Mouse (Mus musculus) mouse trophoblast stem cell (cell line): ENCODE measurements around the gene Tmem80.

Experiments
- in situ Hi-C, 2 experiments: fragments of 300-500 bp; cut with MseI, MboI; formaldehyde crosslinking; loops; 2 replicates in 1 of 2; 3 replicates in 1 of 2; pipeline ENCODE4 v1.15.1; 2025

Tmem80 gene

DNA sequence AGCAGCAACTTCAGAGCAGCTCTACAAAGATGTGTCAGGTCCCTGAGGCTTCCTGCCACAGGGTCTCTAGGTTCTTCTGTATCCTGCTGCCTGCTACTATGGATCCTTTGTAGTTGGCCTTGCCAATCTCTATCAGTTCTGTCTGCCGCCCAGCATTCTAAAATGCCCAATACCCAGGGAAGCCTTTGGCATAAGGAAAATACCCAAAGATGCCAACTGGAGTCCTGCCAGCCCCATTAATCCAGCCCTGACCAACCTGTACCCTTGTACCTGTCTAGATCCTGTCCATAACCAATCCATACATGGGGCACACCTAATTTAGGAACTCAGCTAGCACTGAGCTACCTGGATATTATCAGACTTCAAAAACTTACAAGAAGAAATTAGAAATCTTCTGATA is 2.9 kb upstream of the Tmem80 start:
- in situ Hi-C loops, result no loop called here

DNA sequence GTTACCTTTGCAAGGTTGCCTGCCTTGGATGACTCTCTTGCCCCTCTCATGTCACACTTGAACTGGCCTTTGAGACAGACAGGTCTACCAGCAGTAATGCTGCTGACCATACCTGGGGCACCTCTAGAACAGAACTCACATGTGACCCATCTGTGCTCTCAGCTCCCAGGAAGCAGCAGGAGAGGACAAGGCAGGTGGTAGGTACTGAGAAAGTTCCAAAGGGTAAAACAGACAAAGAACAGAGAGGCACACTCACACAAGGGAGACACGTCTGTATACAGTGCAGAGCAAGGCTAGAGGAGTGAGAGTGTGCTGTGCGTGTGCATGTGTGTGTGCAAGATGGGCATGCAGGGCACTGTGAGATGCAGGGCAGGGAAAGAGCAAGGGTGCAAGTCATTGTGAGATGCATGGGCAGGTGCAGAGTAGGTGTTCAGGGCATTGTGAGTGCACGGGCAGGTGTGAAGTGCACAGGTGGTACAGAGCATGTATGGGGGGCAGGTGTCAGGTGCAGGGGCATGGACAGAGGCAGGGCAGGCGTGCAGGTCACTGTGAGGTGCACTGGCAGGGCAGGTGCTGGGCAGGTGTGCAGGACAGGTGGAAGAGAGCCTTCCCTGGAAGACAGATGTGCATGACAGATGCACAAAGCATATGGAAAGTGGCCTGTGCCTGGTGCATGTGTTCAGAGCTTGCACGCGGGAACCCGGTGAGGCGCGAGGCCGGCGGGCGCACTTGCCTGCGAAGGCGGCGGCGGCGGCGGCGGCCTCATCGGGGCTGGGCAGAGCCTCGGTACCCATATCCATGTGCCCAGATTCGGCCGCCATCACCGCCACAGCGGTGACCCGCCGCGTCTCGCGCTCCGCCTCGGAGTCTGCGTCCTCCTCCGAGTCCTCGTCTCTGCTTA is 743 bp upstream of the Tmem80 start:
- in situ Hi-C loops, result no loop called here

DNA sequence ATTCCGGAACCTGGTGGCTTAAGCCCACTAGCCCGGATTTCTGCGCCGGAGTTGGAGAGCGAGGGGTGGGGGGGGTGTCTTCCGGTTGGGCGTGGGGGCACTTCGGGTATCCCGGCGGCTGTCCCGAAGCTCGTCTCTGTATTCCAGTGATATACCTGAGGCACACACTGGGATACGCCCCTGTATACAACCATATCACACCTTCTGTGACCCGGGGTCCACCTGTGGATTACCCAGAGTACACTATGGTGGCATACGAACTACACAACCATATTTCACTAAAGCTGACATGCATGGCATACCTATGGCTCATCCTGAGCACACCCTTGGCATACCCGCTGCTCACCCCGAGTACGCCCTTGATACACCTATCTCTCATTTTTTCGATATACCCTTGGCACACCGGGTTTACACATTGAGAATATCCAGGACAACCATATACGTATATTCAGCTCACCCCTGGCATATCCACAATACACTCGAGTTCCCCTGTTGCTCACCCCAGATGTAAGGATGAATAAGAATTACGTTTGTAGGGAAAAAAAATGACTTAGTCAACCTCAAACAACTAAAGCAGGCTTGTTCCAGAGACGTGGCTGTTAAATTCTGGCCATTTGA is 943 bp downstream of the Tmem80 start:
- in situ Hi-C loops, result no loop called here

DNA sequence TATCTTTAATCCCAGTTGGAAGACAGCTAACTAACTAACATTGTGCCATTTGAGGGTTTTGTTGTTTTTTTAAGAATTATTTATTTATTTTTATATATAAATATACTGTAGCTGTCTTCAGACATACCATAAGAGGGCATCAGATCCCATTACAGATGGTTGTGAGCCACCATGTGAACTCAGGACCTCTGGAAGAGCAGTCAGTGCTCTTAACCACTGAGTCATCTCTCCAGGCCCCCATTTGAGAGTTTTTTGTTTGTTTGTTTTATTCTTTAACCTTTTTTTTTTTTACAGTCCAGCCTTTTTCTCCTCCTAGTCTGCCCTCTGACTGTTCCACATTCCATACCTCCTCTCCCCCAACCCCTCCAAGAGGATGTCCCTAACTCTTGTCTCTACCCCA is 3.2 kb downstream of the Tmem80 start:
- in situ Hi-C loops, result no loop called here

DNA sequence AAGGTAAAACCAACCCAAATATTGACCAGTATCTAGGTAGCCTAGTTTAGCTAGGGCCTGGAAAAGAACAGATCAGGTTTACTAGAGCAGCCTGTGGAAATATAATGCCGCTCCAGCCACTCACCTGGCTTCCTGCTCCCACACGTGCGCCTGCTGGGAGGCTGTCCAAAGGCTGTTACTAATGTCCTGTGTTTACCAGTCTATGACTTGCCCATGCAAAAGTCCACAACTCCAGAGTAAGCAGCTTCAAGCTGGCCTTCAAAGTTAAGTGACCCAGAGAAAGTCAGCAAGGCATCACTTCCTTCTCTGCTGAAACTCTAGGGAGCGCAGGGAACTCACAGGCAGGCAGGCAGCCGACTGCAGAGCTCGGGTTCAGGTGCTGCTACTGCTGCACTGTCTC is 4.5 kb downstream of the Tmem80 start:
- in situ Hi-C loops, result no loop called here

DNA sequence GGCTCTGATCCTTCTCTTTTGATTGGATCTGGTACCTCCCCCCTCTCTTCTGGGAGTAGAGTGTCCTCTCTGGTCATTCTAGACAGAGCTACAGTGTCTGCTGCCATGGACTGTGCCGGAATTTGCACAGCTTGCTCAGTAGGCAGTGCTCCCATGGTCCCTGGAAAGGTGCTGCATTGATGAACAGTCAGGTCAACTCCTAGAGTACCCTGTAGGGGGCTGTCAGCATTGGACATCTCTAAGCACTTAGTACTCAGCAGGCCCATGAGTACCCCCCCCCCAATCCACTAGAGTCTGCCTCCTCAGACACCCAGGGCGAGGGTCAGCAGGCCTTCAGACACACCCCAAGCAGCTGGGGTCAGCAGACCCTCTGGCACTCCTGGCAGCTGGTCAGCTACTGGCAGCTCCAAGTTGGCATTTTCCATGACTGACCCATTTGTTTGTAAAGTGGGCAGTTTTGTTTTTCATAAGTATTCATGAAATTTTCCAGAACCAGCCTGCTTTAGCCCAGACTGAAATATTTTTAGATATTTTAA is 7.6 kb downstream of the Tmem80 start:
- in situ Hi-C loops, result no loop called here

DNA sequence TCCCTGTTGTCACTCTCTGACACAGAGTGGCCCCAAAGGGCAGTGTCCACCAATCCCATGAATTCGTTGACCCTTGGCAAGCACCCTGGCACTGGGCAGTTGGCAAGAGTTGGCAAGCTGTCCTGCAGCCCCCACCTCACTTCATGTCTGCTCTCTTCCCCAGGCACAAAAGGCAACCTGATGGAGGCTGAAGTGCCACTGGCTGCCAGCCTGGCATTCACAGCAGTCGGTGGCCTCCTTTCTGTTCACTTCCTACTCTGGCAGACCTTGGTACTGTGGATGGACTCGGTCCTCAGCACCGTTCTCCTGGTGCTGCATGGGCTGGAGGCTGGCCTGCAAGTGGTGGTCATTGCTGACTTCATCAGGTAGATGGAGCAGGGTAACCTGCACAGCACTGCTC is 8.1 kb downstream of the Tmem80 start:
- in situ Hi-C loops, result no loop called here

DNA sequence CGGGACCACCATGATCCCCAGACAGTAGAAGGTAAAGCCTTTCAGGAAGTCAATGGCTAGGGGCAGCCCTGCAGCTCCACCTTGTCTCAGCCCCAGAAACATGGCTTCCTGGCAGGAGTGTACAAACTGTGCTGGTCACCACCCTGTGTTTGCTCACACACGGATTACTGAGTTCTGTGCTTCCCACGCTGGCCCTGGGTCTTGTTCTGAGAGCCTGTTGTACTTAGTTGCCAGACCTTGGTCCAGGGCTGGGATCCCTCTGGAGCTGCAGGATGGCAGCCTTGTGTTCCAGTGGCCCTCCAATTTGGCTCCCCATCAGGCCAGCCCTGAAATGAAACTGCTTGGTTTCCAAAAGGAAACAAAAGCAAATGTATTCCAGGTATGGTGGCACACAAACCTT is 8.8 kb downstream of the Tmem80 start:
- in situ Hi-C loops, result no loop called here

DNA sequence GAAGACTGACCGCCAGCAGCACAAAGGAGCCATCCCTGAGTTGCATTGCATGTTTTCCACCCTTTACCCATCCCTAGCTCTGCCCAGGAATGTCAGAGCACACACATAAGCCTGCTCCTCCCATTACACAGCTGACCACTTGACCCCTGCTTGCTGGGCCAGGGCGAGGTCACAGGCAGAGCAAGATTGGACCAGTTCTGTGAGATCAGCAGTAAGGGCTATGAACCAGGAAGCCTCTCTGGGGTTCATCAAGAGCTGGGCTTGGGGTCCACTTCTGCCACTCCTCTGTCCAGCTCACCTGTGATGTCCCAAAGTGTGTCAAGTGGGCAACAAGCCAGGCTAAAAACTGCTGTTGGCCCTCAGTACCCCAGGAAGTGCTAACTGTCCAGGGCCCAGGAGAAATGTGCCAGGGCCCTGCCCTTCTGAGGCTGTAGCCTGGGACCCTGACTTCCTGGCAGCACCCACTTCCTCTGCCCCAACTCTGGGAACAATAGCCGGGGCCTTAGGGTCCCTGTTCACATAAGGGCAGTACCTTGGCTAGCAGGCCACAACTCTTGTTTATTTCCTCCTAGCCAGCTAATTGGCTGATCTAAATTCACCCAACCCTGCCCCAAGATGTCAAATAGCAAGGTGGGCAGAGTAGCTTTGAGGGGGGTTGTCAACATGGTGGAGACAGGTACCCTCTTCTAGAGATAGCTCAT is 10.3 kb downstream of the Tmem80 start:
- in situ Hi-C loops, result no loop called here

DNA sequence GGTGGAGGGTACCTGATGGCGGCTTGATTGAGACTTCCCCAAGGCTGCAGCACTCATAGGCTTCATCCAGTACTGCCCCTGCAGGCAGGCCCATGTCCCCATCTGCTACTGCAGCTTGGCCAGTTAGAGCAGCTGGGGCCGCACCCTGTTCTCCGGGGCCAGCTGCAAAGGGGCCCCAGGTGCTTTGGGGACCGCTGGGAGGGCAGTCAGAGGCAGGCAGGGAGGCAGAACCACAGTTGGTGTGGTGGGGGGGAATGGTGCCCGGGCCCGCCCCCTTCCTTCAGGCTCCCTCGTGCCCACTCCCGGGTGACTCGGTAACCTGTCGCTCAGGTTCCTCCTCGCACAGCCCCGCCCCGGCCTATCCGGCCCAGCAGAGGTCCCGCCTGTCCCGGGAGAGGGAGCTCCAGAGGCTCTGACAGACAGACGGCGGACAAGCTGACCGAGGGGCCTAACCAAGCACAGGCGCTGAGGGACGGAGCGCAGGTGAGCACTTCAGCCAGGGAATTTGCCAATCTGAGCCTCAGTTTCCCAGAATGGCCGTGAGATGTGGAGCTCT is 11.1 kb downstream of the Tmem80 start, which contains the start of gene Eps8l2:
Gene Eps8l2 (plus strand): TSS at position 305 of the 556 bp plus-strand sequence.
- in situ Hi-C loops, result no loop called here

DNA sequence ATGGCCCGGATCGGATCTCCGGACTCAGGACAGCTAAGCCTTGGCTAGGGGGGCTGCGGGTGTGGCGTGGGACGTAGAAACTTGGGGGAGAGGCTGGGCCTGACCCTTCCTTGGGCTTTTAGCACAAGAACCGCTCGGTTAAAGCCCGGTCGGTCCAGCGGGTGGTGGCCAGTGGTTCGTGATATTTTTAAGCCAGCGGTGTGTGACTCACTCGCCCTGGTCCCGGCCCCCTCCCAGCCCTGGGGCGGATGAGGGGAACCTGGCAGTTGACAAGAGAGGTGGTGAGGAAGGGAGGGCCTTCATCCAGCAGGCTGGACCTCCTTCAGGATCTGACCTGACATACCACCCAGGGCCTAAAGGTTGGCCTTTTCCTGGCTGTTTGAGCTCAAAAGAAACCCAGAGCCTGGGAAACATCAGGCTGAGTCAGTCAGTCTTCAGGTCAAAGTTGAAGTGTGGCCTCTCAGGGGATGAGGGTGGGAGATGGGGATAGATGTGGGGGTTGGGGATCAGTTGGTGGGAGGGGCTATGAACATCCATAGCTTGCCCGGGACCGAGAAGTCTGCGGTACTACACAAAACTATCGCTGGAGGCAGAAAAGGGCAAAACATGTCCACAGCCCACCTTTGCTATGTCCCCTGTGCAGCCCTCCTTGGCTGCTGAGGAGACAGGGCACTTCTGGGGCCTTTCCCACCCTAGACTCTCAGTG is 11.8 kb downstream of the Tmem80 start:
- in situ Hi-C loops, result no loop called here

DNA sequence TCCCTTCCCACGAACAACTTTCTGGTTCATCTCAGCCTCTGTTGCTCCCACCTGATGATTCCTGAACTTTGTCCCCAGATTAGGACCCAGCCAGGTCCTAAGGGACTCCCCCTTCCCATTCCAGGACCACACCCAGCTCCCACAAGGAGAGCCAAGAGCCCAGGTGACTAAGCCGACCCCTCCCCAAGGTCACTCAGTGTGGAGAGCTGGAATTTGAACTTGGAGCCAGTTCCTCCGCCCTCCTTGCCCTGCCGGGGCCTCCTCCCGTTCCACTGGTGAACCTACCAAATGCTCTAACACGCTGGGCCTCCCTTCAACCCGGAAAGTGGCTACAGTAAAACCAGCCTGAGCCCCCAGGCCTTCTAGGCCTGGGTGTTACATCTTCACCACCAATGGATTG is 12.5 kb downstream of the Tmem80 start:
- in situ Hi-C loops, result no loop called here

DNA sequence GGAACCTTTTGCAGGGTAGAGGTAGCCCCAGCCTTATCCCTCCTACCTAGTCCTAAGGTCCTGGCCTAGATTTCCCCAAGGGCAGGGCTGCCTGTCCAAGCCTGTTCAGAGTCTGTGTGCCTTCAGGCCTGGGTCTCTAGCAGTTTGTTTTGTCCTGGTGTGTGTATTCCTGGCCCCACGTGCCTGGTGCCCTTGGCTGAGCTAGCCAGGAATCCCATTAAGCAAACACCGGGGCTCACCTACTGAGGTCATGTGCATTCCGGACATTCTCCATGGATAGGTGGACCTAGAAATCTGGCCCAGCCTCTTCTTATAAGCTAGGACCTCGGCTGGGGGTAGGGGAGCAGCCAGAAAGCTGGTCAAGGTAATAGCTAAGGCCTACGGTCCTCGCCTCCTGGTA is 12.9 kb downstream of the Tmem80 start:
- in situ Hi-C loops, result no loop called here

DNA sequence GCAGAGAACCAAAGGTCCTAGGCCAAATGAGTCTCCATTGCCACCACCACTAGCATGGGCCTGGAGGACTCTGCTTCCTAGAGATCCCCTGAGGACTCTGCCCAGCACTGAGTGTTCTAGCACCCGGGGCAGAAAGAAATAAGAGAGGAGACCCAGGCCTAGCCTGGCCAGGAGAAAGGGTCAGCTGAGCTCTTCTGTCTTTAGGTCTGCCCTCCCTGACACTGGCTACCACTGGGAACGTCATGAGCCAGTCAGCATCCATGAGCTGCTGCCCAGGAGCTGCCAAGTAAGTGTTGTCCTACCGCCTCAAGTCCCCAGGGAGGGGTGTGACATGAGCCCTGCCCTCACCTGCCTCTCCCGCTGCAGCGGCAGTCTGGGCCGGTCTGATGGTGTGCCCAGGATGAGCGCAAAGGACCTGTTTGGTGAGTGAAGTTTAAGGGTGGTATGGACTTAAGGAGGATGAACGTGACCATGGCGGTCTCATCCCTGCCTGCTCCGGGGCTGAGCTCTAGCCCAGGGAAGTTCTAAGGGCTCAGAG is 14.2 kb downstream of the Tmem80 start:
- in situ Hi-C loops, result no loop called here

DNA sequence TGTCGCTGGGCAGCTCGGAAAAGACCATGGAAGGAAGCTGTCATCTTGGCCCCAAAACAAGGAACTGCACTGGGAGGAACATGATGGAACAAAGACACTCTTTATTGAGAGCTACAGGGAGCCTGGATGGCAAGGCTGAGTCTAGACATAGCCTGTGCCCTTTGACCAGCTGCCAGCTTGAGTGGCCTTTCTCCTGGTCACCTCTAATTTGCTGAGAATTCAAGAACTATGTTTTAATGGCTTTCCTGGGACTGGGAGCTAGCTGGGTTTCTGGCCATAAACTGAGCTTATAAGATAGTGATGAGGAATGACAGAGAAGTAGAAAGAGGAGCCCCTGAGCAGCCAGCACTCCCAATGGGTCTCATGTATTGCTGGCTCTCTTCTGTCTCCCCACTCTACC is 15.7 kb downstream of the Tmem80 start:
- in situ Hi-C loops, result no loop called here

DNA sequence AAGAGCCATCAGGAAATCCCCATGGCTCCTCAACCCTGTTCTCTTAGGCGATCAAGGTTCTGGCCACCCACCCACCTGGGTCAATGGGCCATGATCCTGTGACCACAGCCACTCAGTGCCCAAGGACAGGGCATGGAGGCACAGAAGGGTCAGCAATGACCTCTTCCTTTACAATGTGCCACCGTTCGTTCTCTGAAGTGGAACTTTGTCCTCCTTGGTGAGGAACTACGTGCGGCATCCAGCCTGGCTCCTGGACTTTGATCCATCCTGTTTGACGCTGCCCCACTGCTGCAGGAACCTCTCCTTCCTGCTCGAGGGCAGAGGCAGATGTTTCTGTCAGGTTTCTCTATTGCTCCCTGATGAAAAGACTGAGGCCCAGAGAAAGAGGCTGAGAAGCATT is 16.2 kb downstream of the Tmem80 start:
- in situ Hi-C loops, result no loop called here

DNA sequence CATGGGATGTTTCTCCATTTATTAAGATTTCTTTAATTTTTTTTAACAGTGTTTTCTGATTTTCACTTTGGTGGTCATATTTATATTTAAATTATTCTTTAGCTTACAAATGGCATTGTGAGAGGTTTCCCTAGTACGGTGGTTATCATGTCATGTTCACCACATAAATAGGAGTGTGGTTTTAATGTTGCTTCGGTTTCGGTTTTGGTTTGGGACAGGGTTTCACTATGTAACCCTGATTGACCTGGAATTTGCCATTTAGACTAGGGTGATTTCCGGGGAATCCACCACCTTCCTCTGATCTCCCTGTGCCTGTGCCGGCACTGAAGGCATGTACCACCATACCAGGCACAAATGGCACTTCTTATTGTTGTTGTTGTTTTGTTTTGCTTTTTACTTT is 17.2 kb downstream of the Tmem80 start:
- in situ Hi-C loops, result no loop called here

DNA sequence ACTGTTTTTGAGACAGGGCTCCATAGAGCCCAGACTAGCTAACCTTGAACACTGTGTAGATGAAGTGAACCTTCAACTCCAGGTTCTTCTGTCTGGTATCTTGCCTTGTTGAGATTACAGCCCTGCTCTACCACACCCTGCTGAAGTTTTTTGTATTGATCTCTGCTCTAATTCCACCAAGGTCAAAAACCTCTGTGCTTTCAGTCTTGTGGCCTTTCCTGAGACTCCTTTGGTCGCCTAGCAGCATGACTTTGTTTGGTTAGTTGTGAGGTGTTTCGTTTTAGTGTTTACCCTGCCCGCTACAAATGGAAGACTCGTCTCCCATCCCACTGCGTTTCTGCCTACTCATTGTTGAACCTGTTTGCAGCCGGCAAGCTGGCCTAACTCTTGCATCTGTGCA is 23.5 kb downstream of the Tmem80 start:
- in situ Hi-C loops, result no loop called here

DNA sequence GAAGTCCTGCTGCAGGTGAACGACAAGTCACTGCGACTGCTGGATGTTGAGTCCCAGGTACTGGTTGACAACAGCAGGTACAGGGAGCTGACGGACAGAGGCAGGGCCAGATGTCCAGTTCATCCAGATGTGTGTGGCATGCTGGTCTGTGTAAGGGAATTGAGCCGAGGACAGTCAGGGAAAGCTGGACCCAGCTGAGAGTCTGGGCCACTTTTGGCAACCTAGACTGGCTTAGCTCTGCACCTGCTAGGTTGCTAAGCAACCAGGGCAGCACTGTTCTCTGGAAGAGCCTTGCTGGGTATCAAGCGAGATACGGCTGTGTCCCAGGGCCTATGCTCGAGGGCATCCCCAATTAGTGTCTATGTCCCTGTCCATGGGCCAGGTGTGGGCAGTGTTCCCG is 27.5 kb downstream of the Tmem80 start:
- in situ Hi-C loops, result no loop called here

DNA sequence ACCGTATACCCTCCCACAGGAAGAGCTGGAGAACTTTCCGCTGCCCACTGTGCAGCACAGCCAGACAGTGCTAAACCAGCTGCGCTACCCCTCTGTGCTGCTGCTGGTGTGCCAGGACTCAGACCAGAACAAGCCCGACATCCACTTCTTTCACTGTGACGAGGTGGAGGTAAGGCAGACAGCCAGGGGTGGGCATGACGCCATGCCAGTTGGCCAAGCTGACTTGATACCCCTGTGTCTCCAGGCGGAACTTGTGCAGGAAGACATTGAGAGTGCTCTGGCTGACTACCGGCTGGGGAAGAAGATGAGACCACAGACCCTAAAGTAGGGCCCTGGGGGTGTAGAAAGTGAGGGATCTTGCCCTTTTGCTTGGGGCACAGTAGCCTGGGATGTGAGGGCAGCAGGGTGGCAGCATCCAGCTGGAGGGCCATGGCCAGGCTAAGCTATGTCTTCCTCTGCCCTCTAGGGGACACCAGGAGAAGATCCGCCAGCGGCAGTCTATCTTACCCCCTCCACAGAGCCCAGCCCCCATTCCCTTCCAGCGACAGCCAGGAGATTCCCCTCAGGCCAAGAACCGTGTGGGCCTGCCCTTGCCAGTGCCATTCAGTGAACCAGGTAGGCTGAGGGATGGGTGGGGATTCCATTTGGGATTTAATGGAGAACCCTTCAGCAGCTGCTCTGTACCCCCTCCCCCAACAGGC is 28.2 kb downstream of the Tmem80 start:
- in situ Hi-C loops, result no loop called here

DNA sequence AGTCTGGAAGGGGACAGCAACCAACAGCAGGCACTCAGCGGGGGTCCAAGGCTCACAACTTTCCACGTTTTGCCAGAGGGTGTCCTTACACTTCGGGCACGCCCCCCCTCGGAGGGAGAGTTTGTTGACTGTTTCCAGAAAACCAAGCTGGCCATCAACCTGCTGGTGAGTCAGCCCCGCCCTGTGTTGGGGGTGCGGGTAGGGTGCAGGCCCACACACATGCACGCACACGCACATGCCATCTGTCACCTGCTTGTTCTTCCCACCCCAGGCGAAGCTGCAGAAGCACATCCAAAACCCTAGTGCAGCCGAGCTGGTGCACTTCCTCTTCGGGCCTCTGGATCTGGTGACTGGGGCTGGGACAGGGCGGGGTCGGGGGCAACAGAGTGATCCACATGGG is 29.4 kb downstream of the Tmem80 start:
- in situ Hi-C loops, result no loop called here
